Mouse (Mus musculus) lung, embryonic 14.5 days (tissue): ENCODE results near the gene Zc2hc1b. TPM values are rescaled to one million over a fixed set of nuclear protein-coding genes. Genes with fewer than 3 reads are reported as not detected.
A peak's percentile ranks its signal among the peaks of the same experiment; 100 is the strongest.

ENCODE experiments used
- ATAC-seq: fragments of 200-750 bp; cut with Nextera tagmentation; 2 replicates; pipeline ENCODE4 v1.8.0; 2017; ENCODE audit warnings: mild to moderate bottlenecking, moderate TSS enrichment, moderate library complexity; ENCODE audit not compliant: insufficient read depth
- DNase-seq: peaks from one replicate; pipeline ENCODE4 v3.0.0-alpha.2; 2015
- H3K27ac ChIP-seq: fragments of 300-500 bp; sonication (generic); 2 replicates; pipeline ENCODE4 v1.5.1; 2014; ENCODE audit warnings: low read depth, mild to moderate bottlenecking, moderate library complexity
- H3K27me3 ChIP-seq: fragments of 300-500 bp; sonication (generic); 2 replicates; pipeline ENCODE4 v1.6.1; 2014; ENCODE audit warnings: low read length, control low read depth; ENCODE audit not compliant: insufficient read depth
- H3K36me3 ChIP-seq: fragments of 300-500 bp; sonication (generic); 2 replicates; pipeline ENCODE4 v1.6.1; 2014; ENCODE audit warnings: control low read depth; ENCODE audit not compliant: insufficient read depth
- H3K4me1 ChIP-seq: fragments of 300-500 bp; sonication (generic); 2 replicates; pipeline ENCODE4 v1.6.1; 2014; ENCODE audit warnings: antibody characterized with exemption, control low read depth; ENCODE audit not compliant: insufficient read depth
- H3K4me2 ChIP-seq: fragments of 300-500 bp; sonication (generic); 2 replicates; pipeline ENCODE4 v1.6.1; 2014; ENCODE audit warnings: mild to moderate bottlenecking
- H3K4me3 ChIP-seq: fragments of 300-500 bp; sonication (generic); 2 replicates; pipeline ENCODE4 v1.5.1; 2014; ENCODE audit warnings: low read depth, low read length
- H3K9ac ChIP-seq: fragments of 300-500 bp; sonication (generic); 2 replicates; pipeline ENCODE4 v1.6.1; 2014
- H3K9me3 ChIP-seq: fragments of 300-500 bp; sonication (generic); 2 replicates; pipeline ENCODE4 v1.6.1; 2016; ENCODE audit warnings: low read depth, low read length, control low read depth
- CTCF ChIP-seq: IDR thresholded peaks from 2 replicates; pipeline ENCODE4 v1.5.1; 2016; ENCODE audit warnings: antibody characterized with exemption, low read depth
- WGBS: fragments of 180-500 bp; shearing (Covaris S2); extraction: QIAGEN DNeasy Blood & Tissue Kit; methylation state at CpG from one replicate; pipeline ENCODE4 v1.1.7; 2014; 5-methylcytosine and 5-hydroxymethylcytosine counted together
- polyA plus RNA-seq: library from polyadenylated mRNA; unstranded; fragments of >200 nt; fragmentation: Nextera tagmentation; extraction: Ambion mirVana; gene quantifications from 2 replicates; pipeline ENCODE4 v1.2.1, GENCODE M21; 2014

Gene Zc2hc1b
- polyA plus RNA-seq, 1 experiment from 2014 or later = not detected

- Histone ChIP-seq H3K36me3 (peaks cover 41% of the 10 kb centered on the region), H3K4me2 (no peak overlapping the region), H3K9me3 (no peaks in the 10 kb centered on the region), H3K4me3 (no peak overlapping the region), H3K4me1 (no peaks in the 10 kb centered on the region), H3K27me3 (no peaks in the 10 kb centered on the region), H3K9ac (no peak overlapping the region), H3K27ac (no peak overlapping the region)
- WGBS = 79% methylated on average over 13 of the region's 13 CpGs
- peak; percentile 57 for TF ChIP-seq CTCF
- ATAC-seq (no peak; the same call in 1 of the 2 replicates), DNase-seq (peak; percentile 41)
Measured at GRCm38 (mm10) chr10:13127335-13127734, 50.5 kb downstream of the Zc2hc1b start.

GRCm38 (mm10) chr10:13125811-13126210 lies 52.0 kb downstream of the Zc2hc1b start:
- no peak for ATAC-seq
- WGBS = 63% methylated on average over 3 of the region's 3 CpGs
- no peak for TF ChIP-seq CTCF
- Histone ChIP-seq H3K4me1 (no peaks in the 10 kb centered on the region), H3K27me3 (no peaks in the 10 kb centered on the region), H3K4me3 (no peak overlapping the region), H3K9me3 (no peaks in the 10 kb centered on the region), H3K27ac (no peak overlapping the region), H3K9ac (no peak overlapping the region), H3K4me2 (no peak overlapping the region), H3K36me3 (peaks cover 49% of the 10 kb centered on the region)
- DNase-seq = no peak

GRCm38 (mm10) chr10:13119300-13119699 lies 58.5 kb downstream of the Zc2hc1b start:
- peak overlapping the region; percentile 70; the same call in 1 of the 2 replicates for H3K27ac ChIP-seq
- no peaks in the 10 kb centered on the region for H3K9me3 ChIP-seq
- H3K9ac ChIP-seq = no peak overlapping the region
- no peak for TF ChIP-seq CTCF
- WGBS = 56% methylated on average over 2 of the region's 2 CpGs
- peaks cover 30% of the 10 kb centered on the region; the same call in 1 of the 2 replicates for H3K36me3 ChIP-seq
- DNase-seq = no peak
- no peak overlapping the region for H3K4me2 ChIP-seq
- no peak for ATAC-seq
- no peaks in the 10 kb centered on the region for H3K27me3 ChIP-seq
- peaks cover 8% of the 10 kb centered on the region for H3K4me1 ChIP-seq
- H3K4me3 ChIP-seq = no peak overlapping the region

GRCm38 (mm10) chr10:13118770-13119102 lies 59.1 kb downstream of the Zc2hc1b start:
- Histone ChIP-seq H3K4me3 (no peak overlapping the region), H3K4me1 (peaks cover 8% of the 10 kb centered on the region), H3K36me3 (peaks cover 28% of the 10 kb centered on the region; the same call in 1 of the 2 replicates), H3K9ac (no peak overlapping the region), H3K9me3 (no peaks in the 10 kb centered on the region), H3K27ac (peak overlapping the region; percentile 70; the same call in 1 of the 2 replicates), H3K4me2 (no peak overlapping the region), H3K27me3 (no peaks in the 10 kb centered on the region)
- DNase-seq (no peak), ATAC-seq (peak; percentile 28; the same call in 1 of the 2 replicates)
- WGBS = 62% methylated on average over 5 of the region's 5 CpGs
- no peak for TF ChIP-seq CTCF

- no peak overlapping the region for H3K9ac ChIP-seq
- no peak overlapping the region for H3K4me2 ChIP-seq
- peak overlapping the region; percentile 75 for H3K27ac ChIP-seq
- H3K36me3 ChIP-seq = peaks cover 26% of the 10 kb centered on the region; the same call in 1 of the 2 replicates
- no peak for TF ChIP-seq CTCF
- peak; percentile 2; the same call in 1 of the 2 replicates for ATAC-seq
- peak; percentile 46 for DNase-seq
- H3K4me3 ChIP-seq = no peak overlapping the region
- no peaks in the 10 kb centered on the region for H3K9me3 ChIP-seq
- WGBS = 75% methylated on average over 7 of the region's 7 CpGs
- H3K4me1 ChIP-seq = peaks cover 8% of the 10 kb centered on the region
- H3K27me3 ChIP-seq = no peaks in the 10 kb centered on the region
Measured at GRCm38 (mm10) chr10:13118024-13118769, 59.6 kb downstream of the Zc2hc1b start.

GRCm38 (mm10) chr10:13116706-13117665 lies 60.8 kb downstream of the Zc2hc1b start:
- Histone ChIP-seq H3K4me2 (no peak overlapping the region), H3K36me3 (peaks cover 26% of the 10 kb centered on the region; the same call in 1 of the 2 replicates), H3K9me3 (no peaks in the 10 kb centered on the region), H3K27ac (peak overlapping the region; percentile 75; the same call in 1 of the 2 replicates), H3K4me3 (no peak overlapping the region), H3K9ac (no peak overlapping the region), H3K27me3 (no peaks in the 10 kb centered on the region), H3K4me1 (peaks cover 8% of the 10 kb centered on the region)
- TF ChIP-seq CTCF = no peak
- DNase-seq (peak; percentile 60), ATAC-seq (peak; percentile 78)
- 31% methylated on average over 9 of the region's 9 CpGs for WGBS

- Histone ChIP-seq H3K27me3 (no peaks in the 10 kb centered on the region), H3K9me3 (no peaks in the 10 kb centered on the region), H3K4me1 (peaks cover 8% of the 10 kb centered on the region), H3K4me3 (no peak overlapping the region), H3K9ac (no peak overlapping the region), H3K4me2 (no peak overlapping the region), H3K27ac (no peak overlapping the region), H3K36me3 (peaks cover 17% of the 10 kb centered on the region; the same call in 1 of the 2 replicates)
- DNase-seq (no peak), ATAC-seq (no peak)
- TF ChIP-seq CTCF = no peak
- WGBS = 78% methylated on average over 4 of the region's 4 CpGs
Measured at GRCm38 (mm10) chr10:13115030-13115429, 62.8 kb downstream of the Zc2hc1b start.
